Mouse (Mus musculus): ENCODE data around the gene Cnnm3. TPM values are rescaled to one million over a fixed set of nuclear protein-coding genes. Genes with fewer than 3 reads are reported as not detected.

The Cnnm3 gene
- polyA plus RNA-seq, 1 experiment from 2014 or later, result 2.9 TPM

DNA sequence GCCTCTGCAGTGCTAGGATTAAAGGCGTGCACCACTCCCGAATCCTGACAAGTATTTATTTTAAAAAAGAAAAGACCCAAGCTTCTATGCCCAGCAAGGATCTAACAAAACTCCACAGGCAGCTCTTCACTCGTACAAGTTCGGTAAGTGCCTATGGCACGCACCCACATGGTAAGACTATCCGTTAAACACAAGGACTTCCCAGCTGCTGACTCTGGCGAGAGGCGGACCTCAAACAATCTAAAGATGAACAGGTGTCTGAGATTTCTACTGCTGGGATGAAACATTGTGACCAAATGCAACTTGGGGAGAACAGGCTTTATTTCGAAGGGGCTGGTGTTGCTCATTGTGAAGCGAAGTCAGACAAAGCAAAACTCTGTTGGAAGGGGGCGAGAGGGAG is 28.5 kb downstream of the Cnnm3 start:
- H3K4me2 ChIP-seq (replicated peaks), result no peak overlapping the region
- no peak for ATAC-seq
- H3K9me3 ChIP-seq, result no peaks in the 10 kb centered on the region
- no peaks in the 10 kb centered on the region for H3K4me1 ChIP-seq (replicated peaks)
- no peak overlapping the region for H3K4me3 ChIP-seq (replicated peaks)
- H3K27me3 ChIP-seq (replicated peaks), result no peaks in the 10 kb centered on the region
- no peak overlapping the region for H3K27ac ChIP-seq
- H3K9ac ChIP-seq, result no peak overlapping the region
- 85% methylated on average over 11 of the region's 11 CpGs for WGBS
- H3K36me3 ChIP-seq, result peaks cover 20% of the 10 kb centered on the region

DNA sequence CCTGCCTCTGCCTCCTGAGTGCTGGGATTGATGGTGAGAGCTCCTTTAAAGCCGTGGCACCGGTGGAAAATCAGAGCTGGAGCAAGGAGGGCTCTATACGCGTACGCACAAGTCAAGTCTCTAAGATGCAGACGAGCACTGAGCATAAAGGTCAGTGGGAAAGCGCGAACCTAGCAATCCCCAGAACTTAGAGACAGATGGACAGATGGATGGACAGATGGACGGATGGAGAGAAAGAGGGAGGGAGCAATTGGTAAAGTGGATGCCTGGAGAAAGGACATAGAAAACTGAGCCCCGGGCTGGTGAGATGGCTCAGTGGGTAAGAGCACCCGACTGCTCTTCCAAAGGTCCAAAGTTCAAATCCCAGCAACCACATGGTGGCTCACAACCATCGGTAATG is 29.1 kb downstream of the Cnnm3 start:
- Histone ChIP-seq H3K4me2 (replicated peaks) (no peak overlapping the region), H3K4me3 (replicated peaks) (no peak overlapping the region), H3K27me3 (replicated peaks) (no peaks in the 10 kb centered on the region), H3K9me3 (no peaks in the 10 kb centered on the region), H3K9ac (no peak overlapping the region), H3K36me3 (peaks cover 20% of the 10 kb centered on the region), H3K4me1 (replicated peaks) (no peaks in the 10 kb centered on the region), H3K27ac (no peak overlapping the region)
- 94% methylated on average over 12 of the region's 12 CpGs for WGBS
- ATAC-seq, result no peak

DNA sequence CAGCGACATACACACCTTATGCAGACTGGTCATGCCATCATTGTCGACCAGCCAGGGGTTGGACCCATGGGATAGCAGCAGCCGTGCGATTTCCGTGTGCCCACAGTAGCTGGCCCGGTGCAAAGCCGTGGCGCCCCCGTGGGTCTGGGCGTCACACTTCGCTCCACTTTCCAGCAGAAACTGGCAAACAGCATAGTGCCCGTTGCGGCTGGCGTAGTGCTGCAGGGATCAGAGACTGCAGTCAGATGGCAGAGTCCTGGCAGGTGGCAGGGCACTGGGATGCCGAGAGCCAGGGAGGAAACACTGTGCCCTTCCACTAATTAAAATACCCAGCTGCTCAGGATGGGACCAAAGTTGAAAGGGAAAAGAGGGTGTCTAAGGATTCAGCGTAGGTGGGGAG is 30.2 kb downstream of the Cnnm3 start:
- Histone ChIP-seq H3K9ac (no peak overlapping the region), H3K4me1 (replicated peaks) (no peaks in the 10 kb centered on the region), H3K27ac (no peak overlapping the region), H3K27me3 (replicated peaks) (no peaks in the 10 kb centered on the region), H3K4me2 (replicated peaks) (no peak overlapping the region), H3K9me3 (no peaks in the 10 kb centered on the region), H3K36me3 (peaks cover 20% of the 10 kb centered on the region), H3K4me3 (replicated peaks) (no peak overlapping the region)
- no peak for ATAC-seq
- WGBS, result 96% methylated on average over 16 of the region's 16 CpGs

DNA sequence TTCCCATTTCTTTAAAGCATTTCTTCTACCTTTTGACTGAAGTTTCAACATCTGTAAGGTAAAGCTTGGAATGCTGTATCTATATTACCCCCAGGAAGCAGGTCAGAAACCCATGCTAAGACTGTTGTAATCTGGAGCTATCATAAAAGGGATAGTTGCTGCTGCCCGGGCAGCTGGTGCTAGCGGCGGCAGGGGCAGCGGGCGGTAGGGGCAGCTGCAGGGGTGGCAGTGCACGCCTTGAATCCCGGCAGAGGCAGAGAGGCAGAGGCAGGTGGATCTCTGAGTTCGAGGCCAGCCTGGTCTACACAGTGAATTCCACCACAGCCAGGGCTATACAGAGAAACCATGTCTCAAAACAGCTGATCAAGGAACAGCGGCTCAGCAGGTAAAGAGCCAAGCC is 31.3 kb downstream of the Cnnm3 start:
- Histone ChIP-seq H3K9ac (no peak overlapping the region), H3K27ac (no peak overlapping the region), H3K36me3 (peaks cover 20% of the 10 kb centered on the region), H3K9me3 (no peaks in the 10 kb centered on the region), H3K4me2 (replicated peaks) (no peak overlapping the region), H3K27me3 (replicated peaks) (no peaks in the 10 kb centered on the region), H3K4me3 (replicated peaks) (no peak overlapping the region), H3K4me1 (replicated peaks) (peaks cover 5% of the 10 kb centered on the region)
- 88% methylated on average over 9 of the region's 9 CpGs for WGBS
- ATAC-seq, result no peak

DNA sequence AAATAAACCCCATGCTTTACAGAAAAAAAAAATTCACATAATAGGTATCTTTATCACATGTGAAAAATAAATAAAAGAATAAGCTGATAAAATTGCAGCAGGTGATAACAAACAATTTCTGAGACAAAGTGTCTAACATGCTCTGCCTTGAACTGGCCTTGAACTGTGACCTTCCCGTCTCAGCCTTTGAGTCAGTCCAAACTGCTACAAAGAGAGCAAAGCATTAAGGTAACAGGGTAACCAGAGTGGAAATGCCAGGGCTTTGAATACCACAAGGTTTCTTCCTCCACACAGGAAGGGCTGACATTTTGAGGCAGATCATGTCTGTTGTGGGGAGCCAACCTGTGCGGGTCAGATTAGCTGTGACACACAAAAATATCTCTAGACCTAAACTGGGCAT is 33.7 kb downstream of the Cnnm3 start:
- Histone ChIP-seq H3K27ac (no peak overlapping the region), H3K4me2 (replicated peaks) (peak overlapping the region; percentile 84; the same call in 1 of the 2 replicates), H3K4me1 (replicated peaks) (peaks cover 22% of the 10 kb centered on the region), H3K9ac (no peak overlapping the region), H3K27me3 (replicated peaks) (no peaks in the 10 kb centered on the region), H3K36me3 (peaks cover 26% of the 10 kb centered on the region), H3K9me3 (no peaks in the 10 kb centered on the region), H3K4me3 (replicated peaks) (no peak overlapping the region)
- WGBS, result 78% methylated on average over 2 of the region's 2 CpGs
- ATAC-seq, result no peak

DNA sequence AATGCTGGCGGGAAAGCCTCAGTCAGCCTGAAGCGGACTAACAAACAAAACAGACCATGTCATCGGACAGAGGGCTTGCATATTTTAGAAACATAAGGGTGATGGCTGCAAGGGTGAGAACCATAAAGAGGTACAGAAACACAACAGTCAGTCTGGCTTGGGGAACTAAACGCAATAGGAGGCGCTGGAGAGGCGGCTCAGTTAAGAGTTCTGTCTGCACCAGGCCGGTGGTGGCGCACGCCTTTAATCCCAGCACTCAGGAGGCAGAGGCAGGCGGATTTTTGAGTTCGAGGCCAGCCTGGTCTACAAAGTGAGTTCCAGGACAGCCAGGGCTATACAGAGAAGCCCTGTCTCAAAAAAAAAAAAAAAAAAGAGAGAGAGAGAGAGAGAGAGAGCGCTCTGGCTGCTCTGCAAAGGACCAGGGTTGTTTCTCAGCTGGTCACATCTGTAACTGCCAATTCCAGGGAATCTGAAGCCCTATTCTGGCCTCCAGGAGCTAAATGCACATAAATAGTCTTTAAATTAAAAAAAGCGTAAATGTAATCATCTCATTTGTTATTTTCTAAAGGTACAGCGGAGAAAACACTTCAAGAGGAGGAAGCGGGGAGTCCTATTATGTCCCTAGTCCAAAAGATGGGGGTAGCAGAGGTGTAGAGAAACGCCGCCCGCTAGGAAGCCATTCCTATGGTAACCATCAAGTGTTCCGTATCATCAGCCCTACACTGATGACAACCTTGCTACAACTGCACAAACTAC is 34.4 kb downstream of the Cnnm3 start:
- 68% methylated on average over 19 of the region's 19 CpGs for WGBS
- no peak for ATAC-seq
- no peaks in the 10 kb centered on the region for H3K9me3 ChIP-seq
- peak overlapping the region; percentile 84 for H3K4me2 ChIP-seq (replicated peaks)
- H3K27me3 ChIP-seq (replicated peaks), result no peaks in the 10 kb centered on the region
- peaks cover 31% of the 10 kb centered on the region for H3K36me3 ChIP-seq
- H3K9ac ChIP-seq, result peak overlapping the region; percentile 80
- peak overlapping the region; percentile 75; the same call in 1 of the 2 replicates for H3K27ac ChIP-seq
- peaks cover 22% of the 10 kb centered on the region for H3K4me1 ChIP-seq (replicated peaks)
- peak overlapping the region; percentile 79 for H3K4me3 ChIP-seq (replicated peaks)

DNA sequence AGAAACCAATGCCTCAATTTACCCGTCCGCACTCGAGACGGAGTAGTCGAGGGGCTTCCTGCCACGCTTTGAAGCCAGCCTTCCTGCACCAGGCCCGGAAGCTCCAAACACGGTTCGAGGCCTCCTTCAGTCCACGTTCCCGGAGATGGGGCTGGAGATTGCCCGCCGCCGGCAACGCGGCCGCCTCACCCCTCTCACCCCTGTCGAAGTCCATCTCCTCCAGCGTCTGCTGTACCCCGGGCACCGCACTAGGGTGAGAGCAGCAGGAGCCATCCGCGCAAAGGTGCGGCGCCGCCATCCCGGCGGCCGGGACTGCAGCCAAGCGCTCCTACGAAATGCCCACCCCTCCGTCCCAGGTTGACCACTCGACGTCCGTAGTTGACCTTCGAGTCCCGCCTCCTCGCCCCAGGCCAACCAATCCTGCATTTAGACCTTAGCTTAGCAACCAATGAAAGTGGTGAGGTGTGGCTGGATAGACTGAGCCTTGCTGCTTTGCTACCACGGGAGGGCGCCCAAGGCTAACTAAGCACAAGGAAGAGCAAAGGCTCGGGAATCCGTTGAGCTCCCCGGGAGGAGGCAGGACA is 35.3 kb downstream of the Cnnm3 start, which contains the start of gene Ankrd39:
Gene Ankrd39 (minus strand): TSS at position 558 of the 584 bp plus-strand sequence.
- under 1% methylated on average over 43 of the region's 43 CpGs for WGBS
- Histone ChIP-seq H3K4me1 (replicated peaks) (peaks cover 22% of the 10 kb centered on the region), H3K4me3 (replicated peaks) (peak within 1 kb of the TSS; percentile 79), H3K9me3 (no peaks in the 10 kb centered on the region), H3K27ac (peak within 1 kb of the TSS; percentile 75), H3K4me2 (replicated peaks) (peak within 1 kb of the TSS; percentile 84), H3K27me3 (replicated peaks) (no peaks in the 10 kb centered on the region), H3K9ac (peak within 1 kb of the TSS; percentile 80), H3K36me3 (peaks cover 33% of the 10 kb centered on the region)
- peak; percentile 99 for ATAC-seq

DNA sequence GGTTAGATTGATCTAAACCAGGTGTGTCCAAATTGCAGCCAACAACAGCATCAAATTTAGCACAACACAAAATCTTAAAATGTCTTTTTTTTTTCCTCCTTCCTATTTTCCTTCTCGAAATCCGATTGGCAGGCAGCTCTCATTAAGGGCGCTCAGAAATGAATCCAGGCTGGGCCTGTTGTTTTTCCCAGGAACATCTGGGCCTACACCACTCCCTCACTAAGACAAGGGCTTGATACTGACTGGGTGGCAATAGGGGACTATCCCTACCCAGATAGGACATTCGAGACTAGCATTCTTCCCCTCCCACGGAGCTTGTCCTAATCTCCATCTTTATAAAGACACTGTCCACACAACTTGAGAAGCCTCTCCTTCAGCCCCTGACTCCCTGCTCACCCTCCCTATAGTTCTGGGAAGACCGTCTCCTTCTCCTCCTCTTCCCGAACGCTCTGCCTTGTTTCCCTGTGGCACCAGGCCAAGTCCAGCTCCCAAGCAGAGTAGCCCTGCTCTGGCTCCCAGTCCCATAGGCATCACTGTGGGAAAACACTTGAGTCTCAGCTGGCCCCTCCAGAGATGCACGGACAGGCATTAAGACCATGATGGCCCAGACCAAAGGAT is 36.4 kb downstream of the Cnnm3 start:
- H3K4me1 ChIP-seq (replicated peaks), result peaks cover 22% of the 10 kb centered on the region
- H3K36me3 ChIP-seq, result peaks cover 44% of the 10 kb centered on the region
- H3K4me3 ChIP-seq (replicated peaks), result no peak overlapping the region
- 37% methylated on average over 9 of the region's 9 CpGs for WGBS
- ATAC-seq, result no peak
- no peak overlapping the region for H3K4me2 ChIP-seq (replicated peaks)
- no peaks in the 10 kb centered on the region for H3K27me3 ChIP-seq (replicated peaks)
- no peak overlapping the region for H3K9ac ChIP-seq
- no peaks in the 10 kb centered on the region for H3K9me3 ChIP-seq
- H3K27ac ChIP-seq, result peak overlapping the region; percentile 24

DNA sequence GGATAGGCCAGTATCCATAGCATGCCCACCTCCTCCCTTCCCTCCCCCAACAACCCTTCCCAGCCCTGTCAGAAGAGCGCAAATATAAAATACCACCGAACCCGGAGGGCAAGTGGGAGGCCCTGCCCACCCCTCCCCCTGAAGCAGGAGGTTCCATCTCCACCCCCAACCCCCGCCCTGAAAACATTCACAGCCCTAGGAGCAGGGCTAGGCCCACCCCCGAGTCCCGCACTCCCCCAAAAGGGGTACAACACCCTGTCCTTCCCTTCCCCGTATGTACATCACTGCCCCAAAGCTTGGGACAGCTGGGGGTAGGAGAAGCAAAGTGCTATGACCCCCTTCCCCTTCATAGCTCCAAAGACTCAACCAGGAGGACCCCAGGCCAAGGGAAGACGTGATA is 37.1 kb downstream of the Cnnm3 start:
- Histone ChIP-seq H3K4me2 (replicated peaks) (no peak overlapping the region), H3K36me3 (peaks cover 51% of the 10 kb centered on the region), H3K4me3 (replicated peaks) (no peak overlapping the region), H3K9ac (no peak overlapping the region), H3K27ac (0 out of 2 replicates have a peak overlapping the region, but pooled peaks have one; percentile 22), H3K9me3 (no peaks in the 10 kb centered on the region), H3K27me3 (replicated peaks) (no peaks in the 10 kb centered on the region), H3K4me1 (replicated peaks) (peaks cover 22% of the 10 kb centered on the region)
- WGBS, result 50% methylated on average over 8 of the region's 8 CpGs
- ATAC-seq, result no peak

DNA sequence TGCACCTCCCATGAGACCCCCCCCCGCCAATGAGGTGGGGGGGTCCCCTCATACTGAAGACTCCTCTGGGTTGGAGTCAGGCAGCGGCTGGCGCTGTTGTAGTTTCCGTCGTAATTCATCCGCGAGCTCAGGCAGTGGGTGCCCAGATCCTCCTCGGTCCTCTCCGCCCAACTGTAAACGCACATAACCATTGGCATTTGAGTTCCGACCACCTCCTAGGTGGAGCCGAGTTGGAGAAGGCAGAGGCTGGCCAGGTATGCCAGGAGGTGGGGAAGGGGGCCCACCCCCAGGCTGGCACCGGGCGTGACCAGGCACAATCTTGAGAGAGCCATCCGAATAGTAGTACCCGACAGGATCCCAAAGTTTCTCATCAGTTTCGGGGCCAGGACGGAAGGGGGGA is 37.8 kb downstream of the Cnnm3 start:
- Histone ChIP-seq H3K4me2 (replicated peaks) (no peak overlapping the region), H3K4me1 (replicated peaks) (peaks cover 27% of the 10 kb centered on the region), H3K4me3 (replicated peaks) (no peak overlapping the region), H3K9me3 (no peaks in the 10 kb centered on the region), H3K27ac (no peak overlapping the region), H3K27me3 (replicated peaks) (no peaks in the 10 kb centered on the region), H3K9ac (no peak overlapping the region), H3K36me3 (peaks cover 54% of the 10 kb centered on the region)
- WGBS, result 68% methylated on average over 18 of the region's 18 CpGs
- no peak for ATAC-seq

DNA sequence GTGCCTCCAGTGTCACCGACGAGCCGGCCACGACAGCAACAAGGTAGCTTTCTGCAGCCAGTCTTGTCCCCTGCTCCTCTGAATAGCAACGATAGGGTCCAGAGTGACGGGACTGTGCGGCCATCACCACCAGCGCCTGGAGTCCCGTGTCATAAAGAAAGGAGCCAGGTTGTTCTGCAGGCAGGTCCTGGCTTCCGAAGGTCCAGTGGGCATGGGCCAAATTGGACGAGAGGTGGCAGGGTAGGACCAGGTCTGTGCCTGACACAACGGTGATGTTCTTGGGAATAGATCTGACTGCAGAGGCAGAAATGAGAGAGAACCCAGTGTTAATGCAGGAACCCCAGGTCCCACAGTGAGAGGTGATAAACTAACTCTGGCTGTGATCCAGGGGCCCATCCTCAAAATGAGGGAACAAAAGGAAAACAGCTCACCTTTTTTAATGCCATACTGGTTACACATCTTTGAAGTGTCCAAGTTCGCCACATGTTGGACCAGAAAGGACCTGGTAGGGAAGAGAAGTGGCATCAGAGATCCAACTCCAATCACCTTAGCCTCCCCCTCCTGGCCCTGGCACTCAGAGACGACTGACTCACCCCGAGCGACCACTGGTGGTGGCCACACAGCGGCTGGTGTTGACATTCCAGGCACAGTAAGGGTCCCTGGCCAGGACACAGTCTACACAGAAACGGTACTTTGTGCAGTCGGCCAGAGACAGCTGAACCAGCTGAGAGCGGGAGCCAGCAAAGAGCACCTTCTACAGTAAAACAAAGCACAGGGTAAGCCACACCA is 38.6 kb downstream of the Cnnm3 start:
- Histone ChIP-seq H3K9me3 (no peaks in the 10 kb centered on the region), H3K4me1 (replicated peaks) (peaks cover 35% of the 10 kb centered on the region), H3K9ac (no peak overlapping the region), H3K4me3 (replicated peaks) (no peak overlapping the region), H3K36me3 (peaks cover 54% of the 10 kb centered on the region), H3K27me3 (replicated peaks) (no peaks in the 10 kb centered on the region), H3K4me2 (replicated peaks) (no peak overlapping the region), H3K27ac (no peak overlapping the region)
- ATAC-seq, result no peak
- 79% methylated on average over 20 of the region's 20 CpGs for WGBS

DNA sequence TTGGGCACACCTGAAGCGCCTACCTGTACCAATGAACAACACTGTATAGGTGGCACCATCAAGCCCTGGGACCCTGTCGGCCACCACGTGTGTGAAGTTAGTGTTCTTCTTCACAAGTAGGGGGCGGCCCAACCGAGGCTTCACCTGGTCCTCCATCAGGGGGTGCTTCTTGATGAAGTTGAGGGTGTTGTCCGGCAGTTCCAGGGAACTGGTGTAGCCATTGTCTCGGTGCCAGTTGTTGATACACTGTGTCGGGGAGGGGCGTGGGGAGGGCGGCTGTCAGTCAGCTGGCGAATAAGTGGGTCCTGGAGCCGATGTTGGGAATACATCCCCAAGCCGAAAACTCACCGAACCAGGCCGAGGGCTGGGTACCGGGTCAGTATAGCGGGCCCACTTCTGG is 40.2 kb downstream of the Cnnm3 start:
- no peak overlapping the region for H3K4me3 ChIP-seq (replicated peaks)
- H3K36me3 ChIP-seq, result peaks cover 54% of the 10 kb centered on the region
- H3K4me2 ChIP-seq (replicated peaks), result no peak overlapping the region
- H3K4me1 ChIP-seq (replicated peaks), result peaks cover 43% of the 10 kb centered on the region
- no peak for ATAC-seq
- no peaks in the 10 kb centered on the region for H3K27me3 ChIP-seq (replicated peaks)
- 84% methylated on average over 17 of the region's 17 CpGs for WGBS
- no peak overlapping the region for H3K9ac ChIP-seq
- H3K9me3 ChIP-seq, result no peaks in the 10 kb centered on the region
- H3K27ac ChIP-seq, result no peak overlapping the region
